In the genomic region with DNA sequence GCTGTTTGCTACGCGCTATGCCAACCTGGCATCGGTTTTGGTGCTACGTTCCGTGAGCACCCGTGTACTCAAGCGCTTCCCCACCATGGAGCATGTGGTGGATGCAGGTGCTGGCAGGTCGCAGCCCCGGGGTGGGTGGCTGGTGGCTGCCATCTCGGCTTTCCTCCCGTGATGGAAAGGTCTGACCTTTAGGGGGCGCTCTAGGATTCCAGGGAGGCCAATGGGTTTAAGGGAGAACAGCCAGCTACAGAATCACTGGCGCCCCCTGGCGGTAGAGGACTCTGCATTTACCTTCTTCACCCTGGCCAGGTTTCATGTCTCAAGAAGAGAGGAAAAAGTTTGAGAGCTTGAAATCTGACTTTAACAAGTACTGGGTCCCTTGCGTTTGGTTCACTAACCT, we compare ENCODE assay signal across 9 mouse cellular contexts. TPM values are rescaled to one million over a fixed set of nuclear protein-coding genes. Genes with fewer than 3 reads are reported as not detected.
DNase-seq lines count a peak whose midpoint lies in the region; ATAC-seq lines count a peak whose summit lies in the region.
"Had no signal": no experiment of that assay in that cellular context is flagged by ENCODE, and none has a peak within 500 bp of the region (broad histone marks: within the 10 kb centered on the region; RNA-seq: fewer than 3 reads in every experiment).

No protein-coding gene starts in this region.

- WGBS in hindbrain, embryonic 11.5 days: 38% methylated on average over 15 of the region's 15 CpGs
- WGBS in hindbrain, embryonic 12.5 days: 26% methylated on average over 15 of the region's 15 CpGs

- H3K27me3 ChIP-seq in hindbrain, embryonic 11.5 days (ENCODE audit: control insufficient read depth, insufficient read depth, low read length): no peaks in the 10 kb centered on the region
- H3K27me3 ChIP-seq in hindbrain, embryonic 12.5 days: 0 out of 2 replicates have a peak, but pooled peaks cover 4% of the 10 kb centered on the region
- H3K27me3 ChIP-seq: embryonic facial prominence, embryonic 12.5 days had no signal

- H3K27ac ChIP-seq in hindbrain, embryonic 11.5 days (ENCODE audit: low read depth, low read length): no peak overlapping the region
- H3K27ac ChIP-seq in hindbrain, embryonic 12.5 days: no peak overlapping the region
- H3K27ac ChIP-seq: embryonic facial prominence, embryonic 12.5 days had no signal

- H3K4me3 ChIP-seq in hindbrain, embryonic 11.5 days (ENCODE audit: low read depth, low read length): no peak overlapping the region
- no peak overlapping the region for H3K4me3 ChIP-seq in hindbrain, embryonic 12.5 days
- H3K4me3 ChIP-seq: embryonic facial prominence, embryonic 12.5 days had no signal

- H3K9ac ChIP-seq in hindbrain, embryonic 11.5 days (ENCODE audit: low read depth, low read length): no peak overlapping the region
- no peak overlapping the region for H3K9ac ChIP-seq in hindbrain, embryonic 12.5 days
- H3K9ac ChIP-seq: embryonic facial prominence, embryonic 12.5 days had no signal

- H3K9me3 ChIP-seq in hindbrain, embryonic 11.5 days (ENCODE audit: control insufficient read depth, low read length): no peaks in the 10 kb centered on the region
- no peaks in the 10 kb centered on the region for H3K9me3 ChIP-seq in hindbrain, embryonic 12.5 days (replicated peaks)
- H3K9me3 ChIP-seq: embryonic facial prominence, embryonic 12.5 days had no signal

- H3K36me3 ChIP-seq in hindbrain, embryonic 11.5 days (ENCODE audit: control insufficient read depth, insufficient read depth, low read length): peaks cover 6% of the 10 kb centered on the region; the same call in 1 of the 2 replicates
- peaks cover 30% of the 10 kb centered on the region for H3K36me3 ChIP-seq in hindbrain, embryonic 12.5 days

- peak; percentile 91 for DNase-seq in hindbrain, embryonic 11.5 days (ENCODE audit: low spot score)
- peak; percentile 84 for DNase-seq in adrenal gland, adult 2 months
- DNase-seq in embryo, embryonic 10.5 days (ENCODE audit: low spot score): peak; percentile 92
- peak; percentile 75 to 92 for DNase-seq in heart, postnatal 10 days
- DNase-seq in left cerebral cortex, postnatal 25 days (ENCODE audit: low spot score in 2 of 2): peak; percentile 70 to 78
- DNase-seq in naive thymus-derived CD4-positive, alpha-beta T cell, adult 2 months (ENCODE audit: low read depth): peak; percentile 95
- peak; percentile 91 for DNase-seq in testis, postnatal 14 days (ENCODE audit: low spot score)

- H3K4me2 ChIP-seq in hindbrain, embryonic 11.5 days (replicated peaks; ENCODE audit: low read depth, low read length): 0 out of 2 replicates have a peak overlapping the region, but pooled peaks have one; percentile 7
- no peak overlapping the region for H3K4me2 ChIP-seq in hindbrain, embryonic 12.5 days (replicated peaks)
- H3K4me2 ChIP-seq: embryonic facial prominence, embryonic 12.5 days had no signal

- intact Hi-C loops in heart, postnatal 10 days (cut with DNase I): no loop called here
- intact Hi-C loops in left cerebral cortex, postnatal 25 days (cut with DNase I): loop anchor here (2.0 to 10.0 kb wide), 2 partner anchors 73 to 321 kb away; partner anchors contain the start of gene Hpdl

- no peak for ATAC-seq in hindbrain, embryonic 11.5 days (ENCODE audit: low FRiP score)
- ATAC-seq in hindbrain, embryonic 12.5 days (ENCODE audit: low FRiP score): no peak

- H3K4me1 ChIP-seq in hindbrain, embryonic 11.5 days (replicated peaks; ENCODE audit: control insufficient read depth, insufficient read depth, low read length): no peaks in the 10 kb centered on the region
- H3K4me1 ChIP-seq in hindbrain, embryonic 12.5 days: no peaks in the 10 kb centered on the region

RNA-seq across cellular contexts. Expression of gene Rps8, which starts 9.9 kb away (rescaled TPM):
- 779 and 892 TPM in 2 replicates for polyA plus RNA-seq in hindbrain, embryonic 11.5 days (2014; fragmentation: Nextera tagmentation; extraction: Ambion mirVana)
- polyA plus RNA-seq in hindbrain, embryonic 12.5 days (2016; fragmentation: Nextera tagmentation; extraction: Ambion mirVana): 588 and 618 TPM in 2 replicates
- total RNA-seq in adrenal gland, adult 2 months (2021): 1,000 to 10,000 TPM in 1 of 2 experiments, 100 to 1,000 TPM in 1; 552 to 1,148 TPM
- 156 and 162 TPM in 2 replicates for polyA plus RNA-seq in adrenal gland, adult 2 months (2012; rRNA removed)
- 100 to 1,000 TPM; 803 to 807 TPM for total RNA-seq in heart, postnatal 10 days (2021)
- 100 to 1,000 TPM; 452 to 469 TPM for total RNA-seq in left cerebral cortex, postnatal 25 days (2021)

RNA-seq across cellular contexts. Expression of gene Plk3, which starts 12.4 kb away (rescaled TPM):
- 31.3 and 37.1 TPM in 2 replicates for polyA plus RNA-seq in hindbrain, embryonic 11.5 days (2014; fragmentation: Nextera tagmentation; extraction: Ambion mirVana)
- polyA plus RNA-seq in hindbrain, embryonic 12.5 days (2016; fragmentation: Nextera tagmentation; extraction: Ambion mirVana): 26.4 and 29.6 TPM in 2 replicates
- total RNA-seq in adrenal gland, adult 2 months (2021): 10 to 100 TPM in 1 of 2 experiments, 1 to 10 TPM in 1; 8.4 to 23.6 TPM
- 11.3 and 11.5 TPM in 2 replicates for polyA plus RNA-seq in adrenal gland, adult 2 months (2012; rRNA removed)
- total RNA-seq in heart, postnatal 10 days (2021): 1 to 10 TPM; 3.7 to 4.3 TPM
- total RNA-seq in left cerebral cortex, postnatal 25 days (2021): 10 to 100 TPM; 11.4 to 16.3 TPM

RNA-seq across cellular contexts. Expression of gene Tctex1d4, which starts 19.6 kb away (rescaled TPM):
- 0.60 TPM in 1 of 2 replicates, not detected in the other for polyA plus RNA-seq in hindbrain, embryonic 11.5 days (2014; fragmentation: Nextera tagmentation; extraction: Ambion mirVana)
- 0.34 TPM in 1 of 2 replicates, not detected in the other for polyA plus RNA-seq in hindbrain, embryonic 12.5 days (2016; fragmentation: Nextera tagmentation; extraction: Ambion mirVana)
- not detected for total RNA-seq in adrenal gland, adult 2 months (2021)
- 0.45 TPM in 1 of 2 replicates, not detected in the other for polyA plus RNA-seq in adrenal gland, adult 2 months (2012; rRNA removed)
- under 1 TPM in 1 of 2 experiments, not detected in 1; 0.31 TPM for total RNA-seq in heart, postnatal 10 days (2021)
- not detected for total RNA-seq in left cerebral cortex, postnatal 25 days (2021)
- polyA plus RNA-seq: embryonic facial prominence, embryonic 12.5 days had no signal

RNA-seq across cellular contexts. Expression of gene Btbd19, which starts 20.7 kb away (rescaled TPM):
- polyA plus RNA-seq in hindbrain, embryonic 11.5 days (2014; fragmentation: Nextera tagmentation; extraction: Ambion mirVana): 3.6 and 3.8 TPM in 2 replicates
- polyA plus RNA-seq in hindbrain, embryonic 12.5 days (2016; fragmentation: Nextera tagmentation; extraction: Ambion mirVana): 4.0 and 4.5 TPM in 2 replicates
- 1 to 10 TPM; 8.0 to 9.7 TPM for total RNA-seq in adrenal gland, adult 2 months (2021)
- 6.0 and 7.4 TPM in 2 replicates for polyA plus RNA-seq in adrenal gland, adult 2 months (2012; rRNA removed)
- total RNA-seq in heart, postnatal 10 days (2021): 1 to 10 TPM; 5.1 to 6.4 TPM
- 10 to 100 TPM; 13.0 to 14.0 TPM for total RNA-seq in left cerebral cortex, postnatal 25 days (2021)

RNA-seq across cellular contexts. Expression of gene Kif2c, which starts 36.3 kb away (rescaled TPM):
- 77.5 and 86.2 TPM in 2 replicates for polyA plus RNA-seq in hindbrain, embryonic 11.5 days (2014; fragmentation: Nextera tagmentation; extraction: Ambion mirVana)
- polyA plus RNA-seq in hindbrain, embryonic 12.5 days (2016; fragmentation: Nextera tagmentation; extraction: Ambion mirVana): 55.6 and 56.4 TPM in 2 replicates
- 1 to 10 TPM in 1 of 2 experiments, under 1 TPM in 1; 0.98 to 1.1 TPM for total RNA-seq in adrenal gland, adult 2 months (2021)
- polyA plus RNA-seq in adrenal gland, adult 2 months (2012; rRNA removed): 0.40 and 0.45 TPM in 2 replicates
- total RNA-seq in heart, postnatal 10 days (2021): 1 to 10 TPM; 5.2 to 8.0 TPM
- under 1 TPM; 0.14 to 0.21 TPM for total RNA-seq in left cerebral cortex, postnatal 25 days (2021)
